ENCODE assay signal across 17 mouse cellular contexts in the genomic region with DNA sequence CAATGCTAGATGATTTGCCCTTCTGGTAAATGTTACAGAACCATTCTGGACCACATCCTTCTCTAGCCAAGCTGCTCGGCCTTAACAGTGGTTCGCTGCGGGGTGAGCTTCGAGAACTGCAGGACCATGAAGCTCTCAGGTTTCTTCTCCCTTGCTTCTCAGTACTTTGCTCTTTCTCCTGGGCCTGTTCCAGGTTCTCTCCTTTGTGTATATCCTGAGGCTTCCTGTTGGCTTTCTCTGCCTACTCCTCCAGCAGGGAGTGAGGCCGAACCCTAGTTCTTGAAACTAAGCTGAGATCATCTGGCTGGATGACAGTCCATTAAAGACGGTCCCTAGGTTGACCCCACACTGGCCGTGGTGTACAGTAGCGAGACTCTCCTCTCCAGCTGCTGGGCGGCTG. TPM values are rescaled to one million over a fixed set of nuclear protein-coding genes. Genes with fewer than 3 reads are reported as not detected.
"Had no signal": no experiment of that assay in that cellular context is flagged by ENCODE, and none has a peak within 500 bp of the region (broad histone marks: within the 10 kb centered on the region; RNA-seq: fewer than 3 reads in every experiment).

No protein-coding gene starts in this region.

- H3K4me2 ChIP-seq: hindbrain, embryonic 15.5 days; limb, embryonic 12.5 days; liver, embryonic 13.5 days; neural tube, embryonic 15.5 days had no signal

- H3K36me3 ChIP-seq: hindbrain, embryonic 15.5 days; limb, embryonic 12.5 days; liver, embryonic 13.5 days; midbrain, embryonic 10.5 days; neural tube, embryonic 15.5 days had no signal

- H3K27me3 ChIP-seq: hindbrain, embryonic 15.5 days; limb, embryonic 12.5 days; liver, embryonic 13.5 days; neural tube, embryonic 15.5 days had no signal

- H3K4me1 ChIP-seq: hindbrain, embryonic 15.5 days; limb, embryonic 12.5 days; liver, embryonic 13.5 days; neural tube, embryonic 15.5 days had no signal

- H3K4me3 ChIP-seq: hindbrain, embryonic 15.5 days; limb, embryonic 12.5 days; liver, embryonic 13.5 days; midbrain, embryonic 10.5 days; myocyte; neural tube, embryonic 15.5 days had no signal

- H3K9ac ChIP-seq: hindbrain, embryonic 15.5 days; limb, embryonic 12.5 days; liver, embryonic 13.5 days; neural tube, embryonic 15.5 days had no signal

- DNase-seq: layer of hippocampus, adult 9-11 months; layer of hippocampus, postnatal 36 days; liver, embryonic 13.5 days; lung, adult 2 months; lung, postnatal 10 days; lung, postnatal 4 days; midbrain, embryonic 14.5 days; right cerebral cortex, adult 18-20 months had no signal

- H3K9me3 ChIP-seq: hindbrain, embryonic 15.5 days; limb, embryonic 12.5 days; liver, embryonic 13.5 days; midbrain, embryonic 10.5 days; neural tube, embryonic 15.5 days had no signal

- H3K27ac ChIP-seq: hindbrain, embryonic 15.5 days; limb, embryonic 12.5 days; liver, embryonic 13.5 days; midbrain, embryonic 10.5 days; neural tube, embryonic 15.5 days; stomach, postnatal 0 days had no signal

- ATAC-seq: intestine, embryonic 16.5 days had no signal

RNA-seq across cellular contexts. Expression of a gene that starts 13.9 kb away (rescaled TPM):
- total RNA-seq: megakaryocyte, adult 5-6 weeks had no signal
- polyA plus RNA-seq: hindbrain, embryonic 15.5 days; intestine, embryonic 16.5 days; limb, embryonic 12.5 days; midbrain, embryonic 10.5 days; midbrain, embryonic 14.5 days; neural tube, embryonic 11.5 days; neural tube, embryonic 15.5 days had no signal

RNA-seq across cellular contexts. Expression of a gene that starts 21.5 kb away (rescaled TPM):
- total RNA-seq: megakaryocyte, adult 5-6 weeks had no signal
- polyA plus RNA-seq: limb, embryonic 12.5 days; midbrain, embryonic 10.5 days; midbrain, embryonic 14.5 days had no signal
